Mouse (Mus musculus): ENCODE data around the gene Ints2.

DNA sequence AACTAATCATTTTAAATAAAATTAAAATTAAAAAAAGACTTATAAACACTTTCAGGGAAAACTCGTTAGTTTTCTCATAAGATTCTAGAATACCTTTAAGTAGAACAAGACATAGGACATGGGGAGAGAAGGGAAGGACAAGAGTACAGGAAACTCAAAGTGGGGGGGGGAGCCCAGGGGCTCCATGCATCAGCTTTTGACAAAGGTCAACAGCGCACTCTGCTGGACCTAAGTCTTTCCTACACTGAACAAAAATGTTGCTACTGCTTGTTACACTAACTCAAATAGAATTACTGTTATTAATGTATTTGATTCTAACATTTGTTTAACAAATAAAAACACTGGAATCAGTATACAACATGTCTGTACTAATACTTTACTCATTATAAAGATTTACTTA, 83.2 kb downstream of the Ints2 start:
- TF ChIP-seq POLR2A (IDR thresholded peaks at IDR 0.05; ENCODE audit: insufficient read depth, low read depth, low read length) (no peak), CTCF (IDR thresholded peaks at IDR 0.05) (peak; percentile 92)
